Mouse (Mus musculus): ENCODE measurements around the gene Mmgt2.

- TF ChIP-seq CEBPB (IDR thresholded peaks at IDR 0.05; ENCODE audit: low read depth) (no peak), CTCF (IDR thresholded peaks at IDR 0.05; ENCODE audit: control insufficient read depth, insufficient read depth, insufficient read length) (no peak), MAX (IDR thresholded peaks at IDR 0.05) (no peak), MYOG (IDR thresholded peaks at IDR 0.05; ENCODE audit: control insufficient read depth, extremely low read depth, insufficient read length) (no peak), USF1 (IDR thresholded peaks at IDR 0.05; ENCODE audit: low read depth) (peak; percentile 81), MYOD1 (IDR thresholded peaks at IDR 0.05; ENCODE audit: control insufficient read depth, insufficient read length, low read depth) (no peak)
Observed at GRCm38 (mm10) chr11:62636840-62637221, 11.6 kb upstream of the Mmgt2 start.

Measured in C2C12 (cell line).